Mouse (Mus musculus) lung, postnatal 10 days (tissue): Measurements from ENCODE around the gene Ugt1a6a.
A peak's percentile ranks its signal among the peaks of the same experiment; 100 is the strongest.
"Not testable (repeated sequence)": the region's sequence is repeated elsewhere in the genome, so short reads cannot be mapped to it uniquely, and the experiment has no call there.

Experiments
- DNase-seq: peaks from one replicate; pipeline ENCODE4 v3.0.0; 2021

The Ugt1a6a gene

GRCm38 (mm10) chr1:88134457-88135011 lies at the start of gene Ugt1a6a:
Gene Ugt1a6a (plus strand): TSS chr1:88134809.
- peak; percentile 52 for DNase-seq

GRCm38 (mm10) chr1:88086125-88086524 lies 48.5 kb upstream of the Ugt1a6a start:
- DNase-seq = no peak

- DNase-seq = no peak
These were observed 47.1 kb upstream of the Ugt1a6a start, which contains the start of gene Ugt1a8 for GRCm38 (mm10) chr1:88087513-88087912. Gene Ugt1a8 (plus strand): TSS chr1:88087813.

GRCm38 (mm10) chr1:88092341-88092740 lies 42.3 kb upstream of the Ugt1a6a start:
- DNase-seq = no peak

- DNase-seq = not testable (repeated sequence)
These were observed 40.3 kb upstream of the Ugt1a6a start for GRCm38 (mm10) chr1:88094270-88094676.

GRCm38 (mm10) chr1:88094941-88095492 lies 39.6 kb upstream of the Ugt1a6a start, which contains the start of gene Ugt1a7c:
Gene Ugt1a7c (plus strand): TSS chr1:88095062.
- peak; percentile 58 for DNase-seq

- DNase-seq = not testable (repeated sequence)
These were observed 36.1 kb upstream of the Ugt1a6a start for GRCm38 (mm10) chr1:88098546-88098945.

GRCm38 (mm10) chr1:88099691-88100090 lies 34.9 kb upstream of the Ugt1a6a start:
- not testable (repeated sequence) for DNase-seq

GRCm38 (mm10) chr1:88103019-88103418 lies 31.6 kb upstream of the Ugt1a6a start, which contains the start of gene Ugt1a6b:
Gene Ugt1a6b (plus strand): TSS chr1:88103252.
- peak; percentile 22 for DNase-seq

- not testable (repeated sequence) for DNase-seq
These were observed 30.7 kb upstream of the Ugt1a6a start for GRCm38 (mm10) chr1:88103697-88104468.

- peak; percentile 16 for DNase-seq
These were observed 29.8 kb upstream of the Ugt1a6a start for GRCm38 (mm10) chr1:88104667-88105430.

- DNase-seq = no peak
These were observed 29.0 kb upstream of the Ugt1a6a start for GRCm38 (mm10) chr1:88105656-88106055.

GRCm38 (mm10) chr1:88109027-88109557 lies 25.5 kb upstream of the Ugt1a6a start:
- DNase-seq = not testable (repeated sequence)

- not testable (repeated sequence) for DNase-seq
These were observed 25.0 kb upstream of the Ugt1a6a start for GRCm38 (mm10) chr1:88109604-88110003.

- DNase-seq = not testable (repeated sequence)
These were observed 21.8 kb upstream of the Ugt1a6a start for GRCm38 (mm10) chr1:88112769-88113168.

GRCm38 (mm10) chr1:88120550-88120949 lies 14.1 kb upstream of the Ugt1a6a start:
- not testable (repeated sequence) for DNase-seq

- DNase-seq = peak; percentile 62
These were observed 13.1 kb upstream of the Ugt1a6a start for GRCm38 (mm10) chr1:88121521-88121920.

- DNase-seq = peak; percentile 24
These were observed 8.7 kb upstream of the Ugt1a6a start for GRCm38 (mm10) chr1:88125827-88126360.

GRCm38 (mm10) chr1:88129091-88129490 lies 5.5 kb upstream of the Ugt1a6a start:
- DNase-seq = not testable (repeated sequence)

- not testable (repeated sequence) for DNase-seq
These were observed 4.4 kb upstream of the Ugt1a6a start for GRCm38 (mm10) chr1:88130223-88130622.

- no peak for DNase-seq
These were observed 627 bp upstream of the Ugt1a6a start for GRCm38 (mm10) chr1:88133908-88134456.
